Mouse (Mus musculus): ENCODE results near the gene Fam71f2. TPM values are rescaled to one million over a fixed set of nuclear protein-coding genes. Genes with fewer than 3 reads are reported as not detected.

Gene Fam71f2
- polyA plus RNA-seq, 1 experiment from 2014 or later: 0.29 TPM

DNA sequence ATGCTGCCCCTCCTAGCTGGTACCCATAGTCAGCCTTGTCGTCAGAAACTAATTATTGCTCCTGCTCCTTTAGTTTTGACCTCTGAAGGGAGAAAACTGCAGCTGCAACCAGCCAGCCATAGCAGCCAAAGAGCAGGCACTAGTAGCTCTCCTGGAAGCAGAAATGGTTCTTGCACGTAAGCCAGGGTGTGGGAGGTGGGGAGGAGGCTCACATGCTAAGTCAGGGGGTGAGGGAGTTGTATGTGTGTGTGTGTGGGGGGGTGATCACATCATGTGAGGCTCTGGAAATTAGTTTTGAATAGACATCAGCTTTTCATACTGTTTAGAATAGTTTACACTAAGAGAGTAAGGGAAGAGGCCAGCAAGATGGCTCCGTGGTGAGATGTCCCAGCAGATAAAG is 38.5 kb downstream of the Fam71f2 start:
- WGBS: 63% methylated on average over 3 of the region's 3 CpGs
- no peaks in the 10 kb centered on the region for H3K9me3 ChIP-seq (replicated peaks; ENCODE audit: control insufficient read depth, low read length)
- H3K27ac ChIP-seq (ENCODE audit: low read length): no peak overlapping the region
- no peaks in the 10 kb centered on the region for H3K36me3 ChIP-seq (ENCODE audit: control insufficient read depth, insufficient read depth)
- H3K4me3 ChIP-seq (ENCODE audit: low read length): no peak overlapping the region
- no peak overlapping the region for H3K4me2 ChIP-seq (ENCODE audit: low read depth, low read length)
- no peak overlapping the region for H3K9ac ChIP-seq (ENCODE audit: low read length)
- no peak for ATAC-seq (replicated peaks; ENCODE audit: extremely low read depth, insufficient read depth, low FRiP score)
- no peaks in the 10 kb centered on the region for H3K4me1 ChIP-seq (ENCODE audit: control insufficient read depth, insufficient read depth, low read length)
- H3K27me3 ChIP-seq (ENCODE audit: control insufficient read depth, insufficient read depth, low read length): no peaks in the 10 kb centered on the region

DNA sequence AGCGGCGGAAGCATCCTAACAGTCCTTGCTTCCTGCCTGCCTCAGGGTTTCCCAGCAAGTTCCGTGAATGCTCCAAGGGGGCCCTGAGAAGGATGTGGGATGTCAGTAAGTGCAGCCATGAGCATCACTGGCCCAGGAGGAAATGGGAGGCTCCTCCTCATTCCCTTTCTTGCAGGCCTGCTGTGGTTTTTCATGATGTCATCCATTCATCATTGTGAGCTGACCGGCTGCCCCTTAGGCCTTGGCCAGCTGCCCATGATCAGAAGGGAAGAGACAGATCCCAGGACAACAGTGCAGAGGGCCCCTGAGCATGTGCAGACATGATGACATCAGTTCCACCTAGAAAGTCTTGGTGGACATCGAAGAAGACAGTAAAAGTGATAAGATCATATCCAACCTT is 39.5 kb downstream of the Fam71f2 start, which contains the start of gene Fam71f1:
TSS of gene Fam71f1 (plus strand) at position 262 of the 400 bp plus-strand sequence.
- peak within 1 kb of the TSS; percentile 61 for H3K27ac ChIP-seq (ENCODE audit: low read length)
- peak; percentile 85 for ATAC-seq (replicated peaks; ENCODE audit: extremely low read depth, insufficient read depth, low FRiP score)
- no peak within 1 kb of the TSS for H3K4me3 ChIP-seq (ENCODE audit: low read length)
- no peaks in the 10 kb centered on the region for H3K9me3 ChIP-seq (replicated peaks; ENCODE audit: control insufficient read depth, low read length)
- H3K4me2 ChIP-seq (ENCODE audit: low read depth, low read length): no peak within 1 kb of the TSS
- no peaks in the 10 kb centered on the region for H3K4me1 ChIP-seq (ENCODE audit: control insufficient read depth, insufficient read depth, low read length)
- H3K9ac ChIP-seq (ENCODE audit: low read length): no peak within 1 kb of the TSS
- no peaks in the 10 kb centered on the region for H3K27me3 ChIP-seq (ENCODE audit: control insufficient read depth, insufficient read depth, low read length)
- H3K36me3 ChIP-seq (ENCODE audit: control insufficient read depth, insufficient read depth): no peaks in the 10 kb centered on the region
- 43% methylated on average over 5 of the region's 5 CpGs for WGBS

DNA sequence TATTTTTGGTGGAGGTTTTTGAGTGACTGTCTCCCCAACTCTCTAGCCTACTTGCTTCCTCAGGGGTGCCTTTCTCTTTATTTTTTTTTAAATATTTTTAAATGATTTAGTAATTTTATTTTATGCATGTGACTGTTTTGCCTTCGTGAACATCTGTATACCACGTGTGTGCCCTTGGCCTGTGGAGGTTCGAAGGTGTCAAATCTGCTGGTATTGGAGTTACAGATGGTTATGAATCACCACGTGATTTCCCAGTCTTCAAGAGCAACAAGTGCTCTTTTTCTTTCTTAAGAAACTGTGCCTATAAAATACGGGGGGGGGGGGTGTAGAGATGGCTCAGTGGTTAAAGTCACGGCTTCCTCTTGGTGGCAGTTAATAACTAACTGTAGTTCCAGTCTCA is 42.2 kb downstream of the Fam71f2 start:
- no peak for ATAC-seq (replicated peaks; ENCODE audit: extremely low read depth, insufficient read depth, low FRiP score)
- WGBS: 79% methylated on average over 6 of the region's 6 CpGs
- Histone ChIP-seq H3K27ac (ENCODE audit: low read length) (no peak overlapping the region), H3K4me2 (ENCODE audit: low read depth, low read length) (no peak overlapping the region), H3K4me1 (ENCODE audit: control insufficient read depth, insufficient read depth, low read length) (no peaks in the 10 kb centered on the region), H3K9me3 (replicated peaks; ENCODE audit: control insufficient read depth, low read length) (no peaks in the 10 kb centered on the region), H3K9ac (ENCODE audit: low read length) (no peak overlapping the region), H3K4me3 (ENCODE audit: low read length) (no peak overlapping the region), H3K36me3 (ENCODE audit: control insufficient read depth, insufficient read depth) (no peaks in the 10 kb centered on the region), H3K27me3 (ENCODE audit: control insufficient read depth, insufficient read depth, low read length) (no peaks in the 10 kb centered on the region)

DNA sequence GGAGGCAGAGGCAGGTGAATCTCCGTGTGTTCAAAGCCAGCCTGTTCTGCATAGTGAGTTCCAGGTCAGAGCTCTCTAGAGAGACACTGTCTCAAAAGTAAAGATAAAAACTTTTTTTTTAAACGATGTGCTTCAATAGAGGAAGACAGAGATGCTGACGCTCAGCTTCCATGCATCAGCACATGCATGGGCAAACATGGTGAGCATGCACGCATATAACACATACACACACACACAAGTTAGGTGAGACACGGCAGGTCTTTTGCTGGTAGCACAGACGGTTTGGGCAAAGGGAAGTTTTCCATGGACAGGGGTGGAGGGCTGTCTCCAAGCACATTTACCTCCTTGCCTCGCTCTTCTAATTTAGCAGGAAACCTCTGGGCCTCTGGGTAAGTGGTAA is 42.8 kb downstream of the Fam71f2 start:
- no peak overlapping the region for H3K9ac ChIP-seq (ENCODE audit: low read length)
- 87% methylated on average over 7 of the region's 7 CpGs for WGBS
- H3K9me3 ChIP-seq (replicated peaks; ENCODE audit: control insufficient read depth, low read length): no peaks in the 10 kb centered on the region
- no peaks in the 10 kb centered on the region for H3K36me3 ChIP-seq (ENCODE audit: control insufficient read depth, insufficient read depth)
- H3K4me2 ChIP-seq (ENCODE audit: low read depth, low read length): no peak overlapping the region
- ATAC-seq (replicated peaks; ENCODE audit: extremely low read depth, insufficient read depth, low FRiP score): no peak
- no peak overlapping the region for H3K27ac ChIP-seq (ENCODE audit: low read length)
- no peak overlapping the region for H3K4me3 ChIP-seq (ENCODE audit: low read length)
- H3K4me1 ChIP-seq (ENCODE audit: control insufficient read depth, insufficient read depth, low read length): no peaks in the 10 kb centered on the region
- no peaks in the 10 kb centered on the region for H3K27me3 ChIP-seq (ENCODE audit: control insufficient read depth, insufficient read depth, low read length)

DNA sequence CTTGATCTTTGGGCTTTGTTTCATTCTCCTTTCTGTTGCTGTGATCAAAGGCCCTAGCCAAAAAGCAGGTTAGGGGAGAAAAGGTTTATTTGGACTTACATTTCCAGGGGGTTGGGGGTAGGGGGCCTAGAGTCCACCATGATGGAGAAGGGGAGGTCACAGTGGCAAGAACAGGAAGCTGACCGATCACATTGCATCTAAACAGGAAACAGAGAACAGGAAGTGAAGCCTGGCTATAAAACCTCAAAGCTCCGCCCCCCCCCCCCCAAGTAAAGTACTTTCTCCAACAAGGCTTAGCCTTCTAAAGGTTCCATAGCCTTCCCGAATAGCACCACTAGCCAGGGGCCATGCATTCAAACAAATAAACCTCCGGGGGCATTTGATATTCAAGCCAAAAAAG is 43.3 kb downstream of the Fam71f2 start:
- H3K9me3 ChIP-seq (replicated peaks; ENCODE audit: control insufficient read depth, low read length): no peaks in the 10 kb centered on the region
- H3K4me2 ChIP-seq (ENCODE audit: low read depth, low read length): no peak overlapping the region
- ATAC-seq (replicated peaks; ENCODE audit: extremely low read depth, insufficient read depth, low FRiP score): no peak
- 68% methylated on average over 4 of the region's 4 CpGs for WGBS
- no peak overlapping the region for H3K27ac ChIP-seq (ENCODE audit: low read length)
- H3K4me3 ChIP-seq (ENCODE audit: low read length): no peak overlapping the region
- no peaks in the 10 kb centered on the region for H3K36me3 ChIP-seq (ENCODE audit: control insufficient read depth, insufficient read depth)
- H3K4me1 ChIP-seq (ENCODE audit: control insufficient read depth, insufficient read depth, low read length): no peaks in the 10 kb centered on the region
- H3K27me3 ChIP-seq (ENCODE audit: control insufficient read depth, insufficient read depth, low read length): no peaks in the 10 kb centered on the region
- no peak overlapping the region for H3K9ac ChIP-seq (ENCODE audit: low read length)

DNA sequence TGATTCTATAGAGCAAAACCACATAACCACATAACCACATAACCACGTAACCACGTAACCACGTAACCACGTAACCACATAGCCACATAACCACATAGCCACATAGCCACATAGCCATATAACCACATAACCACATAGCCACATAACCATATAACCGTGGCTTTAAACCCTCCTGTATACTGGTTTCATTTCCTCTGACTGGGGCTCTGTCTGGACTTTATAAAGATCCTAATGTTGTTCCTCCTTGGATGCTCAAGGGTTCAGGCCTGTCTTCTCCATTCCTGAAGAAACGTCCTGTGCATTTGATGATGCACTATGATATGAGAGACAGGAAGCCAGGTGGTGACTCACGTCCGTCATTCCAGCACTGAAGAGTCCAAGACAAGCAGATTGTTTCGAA is 47.6 kb downstream of the Fam71f2 start:
- no peak for ATAC-seq (replicated peaks; ENCODE audit: extremely low read depth, insufficient read depth, low FRiP score)
- Histone ChIP-seq H3K9ac (ENCODE audit: low read length) (no peak overlapping the region), H3K4me1 (ENCODE audit: control insufficient read depth, insufficient read depth, low read length) (no peaks in the 10 kb centered on the region), H3K4me2 (ENCODE audit: low read depth, low read length) (no peak overlapping the region), H3K27ac (ENCODE audit: low read length) (no peak overlapping the region), H3K27me3 (ENCODE audit: control insufficient read depth, insufficient read depth, low read length) (no peaks in the 10 kb centered on the region), H3K36me3 (ENCODE audit: control insufficient read depth, insufficient read depth) (no peaks in the 10 kb centered on the region), H3K9me3 (replicated peaks; ENCODE audit: control insufficient read depth, low read length) (no peaks in the 10 kb centered on the region), H3K4me3 (ENCODE audit: low read length) (no peak overlapping the region)
- 74% methylated on average over 9 of the region's 9 CpGs for WGBS

DNA sequence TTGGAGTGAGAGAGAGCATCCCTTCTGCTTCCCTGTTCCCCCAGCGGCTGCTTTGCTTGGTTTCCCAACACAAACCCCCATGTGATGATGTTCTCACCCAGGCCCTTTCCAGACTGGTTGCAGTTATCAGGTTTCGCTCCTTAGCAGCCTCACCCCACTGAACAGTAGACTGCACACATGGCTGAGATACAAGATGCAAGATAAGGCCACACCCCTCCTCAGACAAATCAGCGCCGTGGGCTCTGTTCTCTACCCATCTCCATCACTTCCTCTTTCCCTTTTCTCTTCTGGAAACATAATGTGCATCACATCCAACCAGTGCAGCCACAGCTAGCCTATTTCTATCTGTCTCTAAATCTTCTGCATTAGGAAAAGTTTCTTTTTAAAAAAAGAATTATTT is 50.1 kb downstream of the Fam71f2 start:
- Histone ChIP-seq H3K4me2 (ENCODE audit: low read depth, low read length) (no peak overlapping the region), H3K4me1 (ENCODE audit: control insufficient read depth, insufficient read depth, low read length) (no peaks in the 10 kb centered on the region)
- WGBS: 48% methylated on average over 4 of the region's 4 CpGs

More for the DNA sequence above, 50.1 kb downstream of the Fam71f2 start:
- no peaks in the 10 kb centered on the region for H3K9me3 ChIP-seq (replicated peaks; ENCODE audit: control insufficient read depth, low read length)
- no peaks in the 10 kb centered on the region for H3K36me3 ChIP-seq (ENCODE audit: control insufficient read depth, insufficient read depth)
- ATAC-seq (replicated peaks; ENCODE audit: extremely low read depth, insufficient read depth, low FRiP score): no peak
- H3K4me3 ChIP-seq (ENCODE audit: low read length): no peak overlapping the region
- no peaks in the 10 kb centered on the region for H3K27me3 ChIP-seq (ENCODE audit: control insufficient read depth, insufficient read depth, low read length)
- no peak overlapping the region for H3K9ac ChIP-seq (ENCODE audit: low read length)
- no peak overlapping the region for H3K27ac ChIP-seq (ENCODE audit: low read length)

Other genes with a start within 250 kb of the Fam71f2 start
- not detected in 2 replicates for gene Lep, start 219.4 kb upstream of the Fam71f2 start, polyA plus RNA-seq (2015; fragmentation: Nextera tagmentation; extraction: Ambion mirVana)
- 23.5 and 26.1 TPM in 2 replicates for gene Rbm28, start 114.6 kb upstream of the Fam71f2 start, polyA plus RNA-seq (2015; fragmentation: Nextera tagmentation; extraction: Ambion mirVana)
- 1.1 and 1.2 TPM in 2 replicates for gene Prrt4, start 100.0 kb upstream of the Fam71f2 start, polyA plus RNA-seq (2015; fragmentation: Nextera tagmentation; extraction: Ambion mirVana)
- 42.7 and 48.4 TPM in 2 replicates for gene Impdh1, start 63.2 kb upstream of the Fam71f2 start, polyA plus RNA-seq (2015; fragmentation: Nextera tagmentation; extraction: Ambion mirVana)
- 23.4 and 25.4 TPM in 2 replicates for gene Hilpda, start 7.1 kb upstream of the Fam71f2 start, polyA plus RNA-seq (2015; fragmentation: Nextera tagmentation; extraction: Ambion mirVana)
- not detected in 2 replicates for gene Fam71f1, start 39.5 kb downstream of the Fam71f2 start, polyA plus RNA-seq (2015; fragmentation: Nextera tagmentation; extraction: Ambion mirVana)
- gene Calu, start 68.5 kb downstream of the Fam71f2 start, polyA plus RNA-seq (2015; fragmentation: Nextera tagmentation; extraction: Ambion mirVana): 403 and 405 TPM in 2 replicates
- gene Opn1sw, start 108.9 kb downstream of the Fam71f2 start, polyA plus RNA-seq (2015; fragmentation: Nextera tagmentation; extraction: Ambion mirVana): 0.62 and 0.76 TPM in 2 replicates
- gene Ccdc136, start 116.7 kb downstream of the Fam71f2 start, polyA plus RNA-seq (2015; fragmentation: Nextera tagmentation; extraction: Ambion mirVana): 21.6 and 22.7 TPM in 2 replicates
- 38.3 and 50.0 TPM in 2 replicates for gene Flnc, start 153.7 kb downstream of the Fam71f2 start, polyA plus RNA-seq (2015; fragmentation: Nextera tagmentation; extraction: Ambion mirVana)
- gene Atp6v1f, start 188.1 kb downstream of the Fam71f2 start, polyA plus RNA-seq (2015; fragmentation: Nextera tagmentation; extraction: Ambion mirVana): 197 and 199 TPM in 2 replicates
- gene Atp6v1fnb, start 191.8 kb downstream of the Fam71f2 start, polyA plus RNA-seq (2015; fragmentation: Nextera tagmentation; extraction: Ambion mirVana): not detected in 2 replicates
- 9.2 and 9.5 TPM in 2 replicates for gene Kcp, start 228.4 kb downstream of the Fam71f2 start, polyA plus RNA-seq (2015; fragmentation: Nextera tagmentation; extraction: Ambion mirVana)
- gene Irf5, start 247.0 kb downstream of the Fam71f2 start, polyA plus RNA-seq (2015; fragmentation: Nextera tagmentation; extraction: Ambion mirVana): 5.4 and 5.7 TPM in 2 replicates